Mouse (Mus musculus) limb, embryonic 11.5 days (tissue): ENCODE measurements around the gene Nxf7. TPM values are rescaled to one million over a fixed set of nuclear protein-coding genes. Genes with fewer than 3 reads are reported as not detected.
"Not testable (repeated sequence)": the region's sequence is repeated elsewhere in the genome, so short reads cannot be mapped to it uniquely, and the experiment has no call there.

ENCODE experiments used
- ATAC-seq: fragments of 200-750 bp; cut with Nextera tagmentation; 2 replicates; pipeline ENCODE4 v1.8.0; 2017; ENCODE audit warnings: low read depth; ENCODE audit not compliant: insufficient number of reproducible peaks, low FRiP score, low TSS enrichment
- DNase-seq: peaks from one replicate; pipeline ENCODE4 v3.0.0-alpha.2; 2015; ENCODE audit warnings: low spot score
- H3K27ac ChIP-seq: fragments of 300-500 bp; sonication (generic); replicated peaks from 2 replicates; pipeline ENCODE4 v1.5.1; 2014; ENCODE audit warnings: low read depth, mild to moderate bottlenecking, low read length
- H3K27me3 ChIP-seq: fragments of 300-500 bp; sonication (generic); 2 replicates; pipeline ENCODE4 v1.6.1; 2014; ENCODE audit warnings: mild to moderate bottlenecking, low read length, mixed read lengths; ENCODE audit not compliant: control insufficient read depth, insufficient read depth
- H3K36me3 ChIP-seq: fragments of 300-500 bp; sonication (generic); 2 replicates; pipeline ENCODE4 v1.6.1; 2014; ENCODE audit warnings: mild to moderate bottlenecking, low read length, moderate library complexity, mixed read lengths; ENCODE audit not compliant: control insufficient read depth, insufficient read depth
- H3K4me1 ChIP-seq: fragments of 300-500 bp; sonication (generic); 2 replicates; pipeline ENCODE4 v1.6.1; 2014; ENCODE audit warnings: low read length, mixed read lengths; ENCODE audit not compliant: control insufficient read depth, insufficient read depth
- H3K4me2 ChIP-seq: fragments of 300-500 bp; sonication (generic); 2 replicates; pipeline ENCODE4 v1.6.1; 2014; ENCODE audit warnings: low read depth, mild to moderate bottlenecking, moderate library complexity; ENCODE audit not compliant: severe bottlenecking
- H3K4me3 ChIP-seq: fragments of 300-500 bp; sonication (generic); 2 replicates; pipeline ENCODE4 v1.5.1; 2014; ENCODE audit warnings: low read depth, low read length
- H3K9ac ChIP-seq: fragments of 300-500 bp; sonication (generic); 2 replicates; pipeline ENCODE4 v1.6.1; 2014; ENCODE audit warnings: mild to moderate bottlenecking, low read length
- H3K9me3 ChIP-seq: fragments of 300-500 bp; sonication (generic); 2 replicates; pipeline ENCODE4 v1.6.1; 2016; ENCODE audit warnings: low read length; ENCODE audit not compliant: control insufficient read depth
- WGBS: fragments of 180-500 bp; shearing (Covaris S2); extraction: QIAGEN DNeasy Blood & Tissue Kit; methylation state at CpG from one replicate; pipeline ENCODE4 v1.1.7; 2014; 5-methylcytosine and 5-hydroxymethylcytosine counted together
- polyA plus RNA-seq: library from polyadenylated mRNA; unstranded; fragments of >200 nt; fragmentation: Nextera tagmentation; extraction: Ambion mirVana; gene quantifications from 2 replicates; pipeline ENCODE4 v1.2.1, GENCODE M21; 2014

Gene Nxf7
- 0.15 TPM in 1 of 2 replicates, not detected in the other for polyA plus RNA-seq

GRCm38 (mm10) chrX:135598677-135599076 lies at the start of gene Nxf7:
TSS of gene Nxf7 (minus strand) at chrX:135598777.
- no peak within 1 kb of the TSS for H3K4me3 ChIP-seq
- no peak within 1 kb of the TSS for H3K9ac ChIP-seq
- no peak for DNase-seq
- H3K9me3 ChIP-seq, result no peaks in the 10 kb centered on the region
- no peak within 1 kb of the TSS for H3K4me2 ChIP-seq
- no peaks in the 10 kb centered on the region for H3K27me3 ChIP-seq
- H3K36me3 ChIP-seq, result no peaks in the 10 kb centered on the region
- WGBS, result 72% methylated on average over 2 of the region's 2 CpGs
- no peak for ATAC-seq
- no peak within 1 kb of the TSS for H3K27ac ChIP-seq
- no peaks in the 10 kb centered on the region for H3K4me1 ChIP-seq

DNA sequence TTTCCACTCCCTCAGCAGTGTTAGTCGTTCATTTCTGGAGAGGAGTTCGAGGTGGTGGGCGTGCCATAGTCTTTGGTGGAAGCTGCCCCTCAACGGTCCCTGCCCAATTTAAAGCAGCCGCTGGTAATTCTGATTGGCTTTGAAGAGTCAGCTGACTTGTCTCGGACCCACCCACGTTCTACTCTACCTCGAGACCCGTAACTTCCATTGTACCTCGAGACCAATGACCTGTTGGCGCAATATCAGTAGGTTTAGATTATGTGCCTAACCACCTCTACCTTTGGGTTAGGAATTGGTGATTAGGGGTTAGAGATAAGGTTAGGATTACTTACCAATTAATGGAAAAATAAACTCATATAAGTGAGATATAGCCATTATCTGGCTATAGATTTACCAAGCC lies 29.0 kb upstream of the Nxf7 start, which contains the start of gene Prame:
TSS of gene Prame (minus strand) at position 101 of the 400 bp plus-strand sequence.
- Histone ChIP-seq H3K36me3 (no peaks in the 10 kb centered on the region), H3K4me2 (no peak within 1 kb of the TSS), H3K9ac (no peak within 1 kb of the TSS), H3K4me1 (no peaks in the 10 kb centered on the region), H3K9me3 (no peaks in the 10 kb centered on the region), H3K27me3 (no peaks in the 10 kb centered on the region), H3K27ac (no peak within 1 kb of the TSS), H3K4me3 (no peak within 1 kb of the TSS)
- ATAC-seq (no peak), DNase-seq (no peak)
- 89% methylated on average over 11 of the region's 11 CpGs for WGBS

DNA sequence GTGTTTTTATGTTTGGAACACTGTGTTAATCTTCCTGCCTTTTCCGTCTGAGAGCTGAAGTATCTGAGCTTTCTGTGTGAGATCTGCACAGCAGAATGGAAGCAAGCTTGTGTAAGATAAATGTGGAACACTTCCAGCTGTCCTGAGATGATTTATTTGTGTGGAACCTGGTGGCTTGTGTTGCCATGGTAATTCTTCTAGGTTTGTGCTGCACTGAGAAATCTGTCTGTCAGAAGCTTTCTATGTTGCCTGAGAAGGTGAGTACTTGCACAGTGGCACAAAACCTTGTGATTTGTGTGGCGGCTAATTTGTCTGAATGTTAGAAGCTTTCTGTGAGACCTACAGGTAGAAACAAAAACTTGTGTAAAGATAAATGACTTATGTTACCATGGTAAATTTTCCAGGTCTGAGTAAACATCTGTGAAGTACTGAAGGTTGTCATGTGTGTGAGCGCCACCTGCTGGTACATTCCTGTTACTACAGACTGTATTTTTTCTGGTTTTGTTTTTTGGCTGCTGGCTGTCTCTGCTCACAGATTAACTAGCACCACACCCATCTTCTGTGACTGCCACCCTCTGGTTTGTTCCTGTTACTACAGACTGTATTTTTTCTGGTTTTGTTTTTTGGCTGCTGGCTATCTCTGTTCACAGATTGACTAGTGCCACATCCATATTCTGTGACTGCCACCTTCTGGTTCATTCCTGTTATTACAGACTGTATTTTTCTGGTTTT lies 2.9 kb upstream of the Nxf7 start:
- peak; percentile 23 for DNase-seq
- not testable (repeated sequence) for H3K27ac ChIP-seq, H3K4me3 ChIP-seq

DNA sequence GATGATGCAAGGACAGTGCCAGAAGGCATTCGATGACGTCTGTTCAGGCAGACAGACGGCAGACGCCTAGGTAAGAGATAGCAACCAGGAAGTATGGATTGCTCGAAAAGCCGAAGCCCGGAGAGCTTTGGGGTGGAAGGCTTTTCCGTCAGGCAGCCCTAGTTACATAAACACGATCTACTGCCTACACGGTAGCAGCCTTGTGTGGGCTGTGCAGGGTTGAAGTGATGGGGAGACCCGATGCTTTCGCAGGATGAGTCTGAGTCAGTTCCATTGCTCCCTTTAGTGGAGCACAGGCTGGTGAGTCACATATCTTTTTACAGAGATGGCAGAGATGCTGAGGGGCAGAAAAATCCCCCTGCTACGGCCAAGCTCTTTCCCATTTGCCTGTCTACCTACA lies 481 bp downstream of the Nxf7 start:
- DNase-seq (no peak), ATAC-seq (no peak)
- H3K36me3 ChIP-seq, result no peaks in the 10 kb centered on the region
- no peak overlapping the region for H3K4me3 ChIP-seq
- no peaks in the 10 kb centered on the region for H3K27me3 ChIP-seq
- no peak overlapping the region for H3K27ac ChIP-seq
- no peaks in the 10 kb centered on the region for H3K4me1 ChIP-seq
- WGBS, result 77% methylated on average over 13 of the region's 13 CpGs
- H3K9me3 ChIP-seq, result no peaks in the 10 kb centered on the region
- H3K9ac ChIP-seq, result no peak overlapping the region
- no peak overlapping the region for H3K4me2 ChIP-seq

More for the DNA sequence above, 2.9 kb upstream of the Nxf7 start:
- not testable (repeated sequence) for H3K4me2 ChIP-seq, H3K27me3 ChIP-seq, H3K9ac ChIP-seq, H3K4me1 ChIP-seq, H3K9me3 ChIP-seq, ATAC-seq, H3K36me3 ChIP-seq
- 62% methylated on average over 3 of the region's 3 CpGs for WGBS

DNA sequence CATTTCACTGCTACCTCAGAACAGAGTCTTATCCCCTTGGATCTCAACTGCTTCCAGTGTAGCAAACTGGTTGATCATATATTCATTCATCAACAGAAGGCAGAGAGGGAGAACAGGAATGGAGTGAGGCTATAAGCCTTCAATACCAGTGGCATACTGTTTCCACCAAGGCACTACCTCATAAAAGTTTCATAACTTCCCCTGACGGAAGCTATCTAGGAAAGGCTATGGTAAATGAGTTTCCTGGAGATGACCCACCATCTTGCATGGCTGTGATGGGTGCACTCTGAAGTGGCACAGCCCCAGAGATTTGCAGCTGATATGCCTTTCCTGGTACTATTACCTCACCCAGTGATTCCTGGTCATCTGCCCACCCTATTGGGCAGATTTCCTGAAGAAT lies 22.2 kb downstream of the Nxf7 start:
- 70% methylated on average over 1 of the region's 1 CpGs for WGBS
- DNase-seq (no peak), ATAC-seq (no peak)
- no peak overlapping the region for H3K4me2 ChIP-seq
- no peak overlapping the region for H3K27ac ChIP-seq
- H3K36me3 ChIP-seq, result no peaks in the 10 kb centered on the region
- no peaks in the 10 kb centered on the region for H3K27me3 ChIP-seq
- H3K9ac ChIP-seq, result no peak overlapping the region
- no peaks in the 10 kb centered on the region for H3K4me1 ChIP-seq
- H3K4me3 ChIP-seq, result no peak overlapping the region
- no peaks in the 10 kb centered on the region for H3K9me3 ChIP-seq

DNA sequence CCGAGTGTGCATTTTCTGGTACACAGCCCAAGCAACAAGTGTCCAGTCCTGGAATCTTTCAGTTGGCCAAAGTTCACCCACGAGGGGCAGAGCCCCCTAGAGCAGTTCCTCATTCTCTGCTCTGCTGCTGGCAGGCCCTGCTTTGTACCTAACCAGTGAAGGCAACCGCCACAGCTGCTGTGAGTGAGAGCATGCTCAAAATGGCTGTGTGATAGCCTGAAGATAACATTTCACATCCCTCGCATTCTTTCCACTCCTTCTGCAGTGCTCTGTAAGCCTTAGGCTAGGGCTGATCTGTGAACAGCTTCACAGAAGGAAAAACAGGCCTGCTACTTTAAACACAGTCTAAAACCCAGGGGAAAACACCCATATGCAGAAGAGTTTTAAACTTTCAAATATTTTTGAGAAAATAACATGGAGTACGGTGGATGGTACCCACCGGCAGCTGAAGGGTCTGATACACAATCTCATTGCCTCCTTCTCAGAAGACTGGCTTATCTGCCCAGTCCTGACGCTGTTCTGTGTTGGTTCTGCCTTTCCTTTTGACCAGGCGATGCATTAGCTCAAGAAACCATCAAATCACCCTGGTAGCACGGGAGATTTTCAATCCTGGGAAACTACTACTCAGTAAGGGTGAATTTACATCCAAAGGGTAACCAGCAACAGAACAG lies 23.5 kb downstream of the Nxf7 start:
- H3K9me3 ChIP-seq, H3K27ac ChIP-seq, H3K36me3 ChIP-seq, H3K4me1 ChIP-seq, DNase-seq, H3K4me2 ChIP-seq, H3K27me3 ChIP-seq, H3K4me3 ChIP-seq, H3K9ac ChIP-seq: not testable (repeated sequence)
- WGBS, result 78% methylated on average over 8 of the region's 9 CpGs
- ATAC-seq, result 0 out of 2 replicates have a peak, but pooled peaks have one; percentile 35

DNA sequence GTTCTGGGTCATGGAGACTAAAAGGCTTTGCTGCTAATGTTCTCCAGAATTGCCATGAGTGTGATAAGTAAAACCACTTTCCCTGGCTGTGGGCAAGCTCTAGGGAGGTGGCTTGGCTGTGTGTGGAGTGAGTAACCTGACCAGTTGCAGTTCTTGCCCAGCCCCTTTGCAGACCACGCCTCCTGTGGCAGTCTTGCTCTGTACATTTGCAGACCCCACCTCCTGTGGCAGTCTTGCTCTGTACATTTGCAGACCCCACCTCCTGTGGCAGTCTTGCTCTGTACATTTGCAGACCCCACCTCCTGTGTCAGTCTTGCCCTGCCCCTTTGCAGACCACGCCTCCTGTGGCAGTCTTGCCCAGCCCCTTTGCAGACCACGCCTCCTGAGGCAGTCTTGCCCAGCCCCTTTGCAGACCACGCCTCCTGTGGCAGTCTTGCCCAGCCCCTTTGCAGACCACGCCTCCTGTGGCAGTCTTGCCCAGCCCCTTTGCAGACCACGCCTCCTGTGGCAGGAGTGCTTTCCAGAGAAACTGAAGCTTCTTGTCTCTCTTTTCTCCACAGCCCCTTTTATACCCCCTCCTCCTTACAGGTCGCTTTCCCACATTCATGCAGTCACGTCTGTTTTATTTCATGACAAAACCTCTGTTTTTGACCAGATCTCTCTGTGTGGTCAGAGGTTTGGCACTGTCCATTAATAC lies 24.2 kb downstream of the Nxf7 start:
- not testable (repeated sequence) for H3K27me3 ChIP-seq, H3K27ac ChIP-seq, H3K9me3 ChIP-seq, H3K4me1 ChIP-seq, H3K4me3 ChIP-seq, H3K36me3 ChIP-seq, H3K9ac ChIP-seq, H3K4me2 ChIP-seq
- WGBS, result 31% methylated on average over 8 of the region's 8 CpGs
- ATAC-seq (peak; percentile 69; the same call in 1 of the 2 replicates), DNase-seq (peak; percentile 29)

- not testable (repeated sequence) for H3K36me3 ChIP-seq, H3K4me3 ChIP-seq, H3K27ac ChIP-seq, ATAC-seq, H3K9me3 ChIP-seq, H3K4me1 ChIP-seq, H3K9ac ChIP-seq, H3K27me3 ChIP-seq, H3K4me2 ChIP-seq
- DNase-seq, result peak; percentile 68
- 36% methylated on average over 1 of the region's 2 CpGs for WGBS
Observed at GRCm38 (mm10) chrX:135569467-135569866, 29.1 kb downstream of the Nxf7 start.
